Mouse (Mus musculus) myocyte (in vitro differentiated cells): ENCODE measurements around the gene Chrd.

ENCODE experiments used
- E2F4 ChIP-seq: IDR thresholded peaks from one replicate; pipeline ENCODE4 v1.6.1; 2011; ENCODE audit warnings: mild to moderate bottlenecking, control low read depth, moderate library complexity; ENCODE audit not compliant: insufficient read depth
- MYOG ChIP-seq, 3 experiments: IDR thresholded peaks; one replicate each; pipeline ENCODE4 v1.6.1; 2011; ENCODE audit warnings: control low read depth in 2 of 3, low read depth in 2 of 3, mild to moderate bottlenecking in 2 of 3; ENCODE audit not compliant: insufficient read length in 2 of 3, control insufficient read depth in 1 of 3, insufficient read depth in 1 of 3
- POLR2A ChIP-seq: IDR thresholded peaks from one replicate; pipeline ENCODE4 v1.6.1; 2011; ENCODE audit warnings: low read depth, mild to moderate bottlenecking, control low read depth, moderate library complexity; ENCODE audit not compliant: insufficient read length

GRCm38 (mm10) chr16:20715566-20715965 is 17.4 kb upstream of the Chrd start:
- no peak for TF ChIP-seq POLR2A
- no peak for TF ChIP-seq MYOG (IDR thresholded peaks at IDR 0.05; ENCODE audit: control insufficient read depth in 1 of 3, insufficient read depth in 1 of 3, insufficient read length in 2 of 3, low read depth in 2 of 3)
- no peak for TF ChIP-seq E2F4
